Mouse (Mus musculus) midbrain, embryonic 12.5 days (tissue): Measurements from ENCODE around the gene Bbs7. TPM values are rescaled to one million over a fixed set of nuclear protein-coding genes. Genes with fewer than 3 reads are reported as not detected.

Experiments used
- polyA plus RNA-seq: library from polyadenylated mRNA; unstranded; fragments of >200 nt; fragmentation: Nextera tagmentation; extraction: Ambion mirVana; gene quantifications from 2 replicates; pipeline ENCODE4 v1.2.1, GENCODE M21; 2016

The Bbs7 gene
- polyA plus RNA-seq, 1 experiment from 2014 or later: 21.5 TPM

Other genes with a start within 250 kb of the Bbs7 start
- gene Anxa5, start 137.6 kb downstream of the Bbs7 start, polyA plus RNA-seq: 75.4 and 90.1 TPM in 2 replicates
- gene 1810062G17Rik, start 137.5 kb downstream of the Bbs7 start, polyA plus RNA-seq: 0.26 TPM in 1 of 2 replicates, not detected in the other
- 0.96 and 1.2 TPM in 2 replicates for gene Gm11549, start 91.7 kb downstream of the Bbs7 start, polyA plus RNA-seq
- gene Exosc9, start 60.9 kb downstream of the Bbs7 start, polyA plus RNA-seq: 88.1 and 88.5 TPM in 2 replicates
- gene Ccna2, start 41.3 kb downstream of the Bbs7 start, polyA plus RNA-seq: 203 and 207 TPM in 2 replicates
- gene Trpc3, start 76.7 kb upstream of the Bbs7 start, polyA plus RNA-seq: 4.9 and 6.3 TPM in 2 replicates
- gene 4932438A13Rik, start 249.6 kb upstream of the Bbs7 start, polyA plus RNA-seq: 53.6 and 54.4 TPM in 2 replicates